Comparison of ENCODE assay signal across 8 mouse cellular contexts in the genomic region with DNA sequence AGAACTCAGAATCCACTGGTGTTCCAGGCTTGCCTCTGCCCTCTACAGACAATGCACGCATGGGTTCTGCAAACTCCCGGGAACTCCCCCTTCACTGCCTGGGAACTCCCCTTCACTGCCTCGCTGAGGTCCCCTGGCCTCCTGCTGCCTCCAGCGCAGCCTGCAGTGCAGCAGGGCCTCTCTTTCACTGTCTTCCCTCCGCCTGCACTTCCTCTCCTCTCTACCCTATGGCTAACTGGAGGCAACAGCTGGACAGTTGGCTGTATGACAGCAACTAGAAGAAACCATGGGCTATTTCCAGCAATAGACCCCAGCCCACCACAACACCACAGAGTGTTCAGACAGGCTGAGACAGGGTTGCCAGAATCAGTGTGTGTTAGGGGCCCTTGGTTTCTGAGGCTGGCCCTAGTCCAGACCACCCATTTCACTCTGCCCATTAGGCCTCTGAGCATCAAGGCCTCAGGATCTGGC. TPM values are rescaled to one million over a fixed set of nuclear protein-coding genes. Genes with fewer than 3 reads are reported as not detected.
A peak's percentile ranks its signal among the peaks of the same experiment; 100 is the strongest.
DNase-seq lines count a peak whose midpoint lies in the region; ATAC-seq and TF ChIP-seq lines count a peak whose summit lies in the region.

No protein-coding gene starts in this region.

- DNase-seq in lung, adult 18-20 months = peak; percentile 46 to 52
- DNase-seq in lung, adult 2 months = no peak
- no peak for DNase-seq in limb, embryonic 10.5 days (ENCODE audit: low spot score)
- peak; percentile 34 for DNase-seq in midbrain, embryonic 14.5 days
- peak; percentile 57 for DNase-seq in thymus, postnatal 25 days
- DNase-seq in urinary bladder, postnatal 14 days (ENCODE audit: low spot score) = no peak

- H3K9me3 ChIP-seq in heart, embryonic 13.5 days = no peaks in the 10 kb centered on the region
- H3K9me3 ChIP-seq in limb, embryonic 10.5 days (replicated peaks) = no peaks in the 10 kb centered on the region
- H3K9me3 ChIP-seq in midbrain, embryonic 14.5 days (ENCODE audit: control insufficient read depth, low read length) = no peaks in the 10 kb centered on the region

- peaks cover 49% of the 10 kb centered on the region for H3K4me1 ChIP-seq in lung, adult 2 months (ENCODE audit: control insufficient read depth, insufficient read depth, low read length)
- H3K4me1 ChIP-seq in brown adipose tissue, adult 24 weeks (ENCODE audit: control insufficient read depth, insufficient read depth, insufficient read length, low read length) = peaks cover 48% of the 10 kb centered on the region
- H3K4me1 ChIP-seq in heart, embryonic 13.5 days = peaks cover 99% of the 10 kb centered on the region
- H3K4me1 ChIP-seq in limb, embryonic 10.5 days = peaks cover 25% of the 10 kb centered on the region
- 0 out of 2 replicates have a peak, but pooled peaks cover 8% of the 10 kb centered on the region for H3K4me1 ChIP-seq in midbrain, embryonic 14.5 days (ENCODE audit: control insufficient read depth, insufficient read depth, low read length)

- peak overlapping the region; percentile 99 for H3K27ac ChIP-seq in brown adipose tissue, adult 24 weeks (replicated peaks; ENCODE audit: low read depth, low read length)
- peak overlapping the region; percentile 96 for H3K27ac ChIP-seq in heart, embryonic 13.5 days (replicated peaks)
- H3K27ac ChIP-seq in limb, embryonic 10.5 days = peak overlapping the region; percentile 70; the same call in 1 of the 2 replicates
- H3K27ac ChIP-seq in midbrain, embryonic 14.5 days (replicated peaks; ENCODE audit: low read depth, low read length) = peak overlapping the region; percentile 57; the same call in 1 of the 2 replicates

- peak overlapping the region; percentile 74 for H3K9ac ChIP-seq in heart, embryonic 13.5 days
- no peak overlapping the region for H3K9ac ChIP-seq in midbrain, embryonic 14.5 days (replicated peaks; ENCODE audit: low read length)

- no peak for TF ChIP-seq CTCF in lung, adult 2 months (IDR thresholded peaks at IDR 0.05; ENCODE audit: insufficient read depth, low read length)

- H3K27me3 ChIP-seq in heart, embryonic 13.5 days (replicated peaks) = no peaks in the 10 kb centered on the region
- H3K27me3 ChIP-seq in limb, embryonic 10.5 days (ENCODE audit: low read depth, poor library complexity, severe bottlenecking) = no peaks in the 10 kb centered on the region
- no peaks in the 10 kb centered on the region for H3K27me3 ChIP-seq in midbrain, embryonic 14.5 days (ENCODE audit: control insufficient read depth, insufficient read depth, low read length)

- WGBS in lung, adult 2 months = 11% methylated on average over 5 of the region's 5 CpGs
- 9% methylated on average over 5 of the region's 5 CpGs for WGBS in heart, embryonic 13.5 days
- WGBS in limb, embryonic 10.5 days = 32% methylated on average over 5 of the region's 5 CpGs
- WGBS in midbrain, embryonic 14.5 days = 14% methylated on average over 5 of the region's 5 CpGs

- H3K36me3 ChIP-seq in heart, embryonic 13.5 days = no peaks in the 10 kb centered on the region
- H3K36me3 ChIP-seq in limb, embryonic 10.5 days = peaks cover 2% of the 10 kb centered on the region; the same call in 1 of the 2 replicates
- H3K36me3 ChIP-seq in midbrain, embryonic 14.5 days (ENCODE audit: control insufficient read depth, insufficient read depth, low read length) = no peaks in the 10 kb centered on the region

- no peak; the same call in 1 of the 2 replicates for ATAC-seq in heart, embryonic 13.5 days (ENCODE audit: extremely low read depth, insufficient number of reproducible peaks, low FRiP score, low TSS enrichment)
- ATAC-seq in midbrain, embryonic 14.5 days (ENCODE audit: low FRiP score, low TSS enrichment) = no peak

- no peak for TF ChIP-seq POLR2A in lung, adult 2 months (IDR thresholded peaks at IDR 0.05; ENCODE audit: borderline replicate concordance, extremely low read depth, low read depth, low read length)

- H3K4me2 ChIP-seq in heart, embryonic 13.5 days = peak overlapping the region; percentile 50
- no peak overlapping the region for H3K4me2 ChIP-seq in midbrain, embryonic 14.5 days (ENCODE audit: low read length)

- no peak overlapping the region for H3K4me3 ChIP-seq in lung, adult 2 months (replicated peaks; ENCODE audit: extremely low read depth, low read depth, low read length)
- H3K4me3 ChIP-seq in brown adipose tissue, adult 24 weeks (ENCODE audit: insufficient read depth, low read depth, low read length) = no peak overlapping the region
- no peak overlapping the region for H3K4me3 ChIP-seq in heart, embryonic 13.5 days
- H3K4me3 ChIP-seq in limb, embryonic 10.5 days = no peak overlapping the region
- H3K4me3 ChIP-seq in midbrain, embryonic 14.5 days (replicated peaks; ENCODE audit: low read depth, low read length) = no peak overlapping the region

RNA-seq across cellular contexts. Expression of a gene that starts 9.5 kb away (rescaled TPM):
- 44.6 and 47.7 TPM in 2 replicates for polyA plus RNA-seq in lung, adult 2 months (2012; rRNA removed)
- polyA plus RNA-seq in brown adipose tissue, adult 24 weeks (2012; ENCODE audit: insufficient read depth, insufficient read length, missing spikeins) = 33.0 and 33.8 TPM in 2 replicates
- 46.2 and 48.1 TPM in 2 replicates for polyA plus RNA-seq in heart, embryonic 13.5 days (2015; fragmentation: Nextera tagmentation; extraction: Ambion mirVana)
- 23.6 and 29.9 TPM in 2 replicates for polyA plus RNA-seq in limb, embryonic 10.5 days (2016; fragmentation: Nextera tagmentation; extraction: Ambion mirVana)
- polyA plus RNA-seq in midbrain, embryonic 14.5 days (2014; fragmentation: Nextera tagmentation; extraction: Ambion mirVana) = 4.3 and 7.6 TPM in 2 replicates

Comparison
In these comparisons a context has a peak if more than half of its experiments do, and no peak if none do; other contexts are left out.
1. DNase-seq: peak in lung, adult 18-20 months (2 of 2), midbrain, embryonic 14.5 days (single experiment) and thymus, postnatal 25 days (single experiment); none in lung, adult 2 months (single experiment), limb, embryonic 10.5 days (single experiment) and urinary bladder, postnatal 14 days (single experiment).
2. Peak in every context shown above with its lines, with median percentiles within 50 percentile points of each other: H3K27ac ChIP-seq.